Mouse (Mus musculus) ES-Bruce4 (cell line): ENCODE results near the gene Ntng2. TPM values are rescaled to one million over a fixed set of nuclear protein-coding genes. Genes with fewer than 3 reads are reported as not detected.

Experiments used
- H3K27ac ChIP-seq: 2 replicates; pipeline ENCODE4 v1.5.1; 2012; ENCODE audit warnings: low read length, inconsistent platforms; ENCODE audit not compliant: insufficient read depth
- H3K27me3 ChIP-seq: 2 replicates; pipeline ENCODE4 v1.6.1; 2012; ENCODE audit warnings: mild to moderate bottlenecking, low read length, inconsistent platforms; ENCODE audit not compliant: control insufficient read depth, poor library complexity, insufficient read depth, severe bottlenecking
- H3K36me3 ChIP-seq: 2 replicates; pipeline ENCODE4 v1.6.1; 2012; ENCODE audit warnings: inconsistent platforms, mild to moderate bottlenecking, low read length, moderate library complexity; ENCODE audit not compliant: control insufficient read depth, poor library complexity, insufficient read depth, severe bottlenecking
- H3K4me1 ChIP-seq: one replicate; pipeline ENCODE4 v1.8.1; 2011; ENCODE audit warnings: low read length; ENCODE audit not compliant: control insufficient read depth, insufficient read depth
- H3K4me3 ChIP-seq: 2 replicates; pipeline ENCODE4 v1.5.1; 2011; ENCODE audit warnings: low read depth, mild to moderate bottlenecking, low read length
- H3K9ac ChIP-seq: 2 replicates; pipeline ENCODE4 v1.6.1; 2012; ENCODE audit warnings: low read depth, mild to moderate bottlenecking, inconsistent platforms; ENCODE audit not compliant: poor library complexity, severe bottlenecking
- H3K9me3 ChIP-seq: replicated peaks from 2 replicates; pipeline ENCODE4 v1.6.1; 2012; ENCODE audit warnings: mild to moderate bottlenecking, low read length, inconsistent platforms; ENCODE audit not compliant: control insufficient read depth, poor library complexity, insufficient read depth, severe bottlenecking
- CTCF ChIP-seq: IDR thresholded peaks from one replicate; pipeline ENCODE4 v1.8.1; 2011; ENCODE audit warnings: low read depth, low read length
- EP300 ChIP-seq: IDR thresholded peaks from 2 replicates; pipeline ENCODE4 v1.6.1; 2011; ENCODE audit warnings: low read depth, low read length; ENCODE audit not compliant: insufficient read depth
- POLR2A ChIP-seq: IDR thresholded peaks from one replicate; pipeline ENCODE4 v1.8.1; 2011; ENCODE audit warnings: low read length; ENCODE audit not compliant: insufficient read depth
- polyA plus RNA-seq: library from polyadenylated mRNA; stranded (reverse); fragments of >200 nt; gene quantifications from 2 replicates; pipeline ENCODE4 v1.2.4, GENCODE M21; 2011; ENCODE audit warnings: low read depth; ENCODE audit not compliant: missing spikeins, insufficient read depth, insufficient read length

The Ntng2 gene
- polyA plus RNA-seq, 1 experiment = 0.30 TPM

- Histone ChIP-seq H3K4me1 (no peaks in the 10 kb centered on the region), H3K4me3 (no peak overlapping the region), H3K27me3 (no peaks in the 10 kb centered on the region), H3K9ac (no peak overlapping the region), H3K36me3 (no peaks in the 10 kb centered on the region), H3K9me3 (no peaks in the 10 kb centered on the region), H3K27ac (no peak overlapping the region)
- TF ChIP-seq POLR2A (no peak), EP300 (no peak), CTCF (no peak)
Observed at GRCm38 (mm10) chr2:29217897-29218296, 34.9 kb downstream of the Ntng2 start.

GRCm38 (mm10) chr2:29217042-29217441 is 35.8 kb downstream of the Ntng2 start:
- Histone ChIP-seq H3K4me1 (no peaks in the 10 kb centered on the region), H3K4me3 (no peak overlapping the region), H3K9me3 (no peaks in the 10 kb centered on the region), H3K36me3 (no peaks in the 10 kb centered on the region), H3K9ac (no peak overlapping the region), H3K27ac (no peak overlapping the region), H3K27me3 (no peaks in the 10 kb centered on the region)
- TF ChIP-seq CTCF = no peak
- TF ChIP-seq EP300 = no peak
- TF ChIP-seq POLR2A = no peak

GRCm38 (mm10) chr2:29216286-29217012 is 36.4 kb downstream of the Ntng2 start:
- Histone ChIP-seq H3K27me3 (no peaks in the 10 kb centered on the region), H3K9me3 (no peaks in the 10 kb centered on the region), H3K36me3 (no peaks in the 10 kb centered on the region), H3K4me1 (no peaks in the 10 kb centered on the region), H3K9ac (no peak overlapping the region), H3K27ac (no peak overlapping the region), H3K4me3 (no peak overlapping the region)
- TF ChIP-seq EP300 (no peak), CTCF (peak; percentile 71)

- no peaks in the 10 kb centered on the region for H3K4me1 ChIP-seq
- no peaks in the 10 kb centered on the region for H3K36me3 ChIP-seq
- H3K9ac ChIP-seq = no peak overlapping the region
- H3K27me3 ChIP-seq = no peaks in the 10 kb centered on the region
- no peaks in the 10 kb centered on the region for H3K9me3 ChIP-seq
- TF ChIP-seq EP300 = no peak
- no peak for TF ChIP-seq POLR2A
- TF ChIP-seq CTCF = no peak
- no peak overlapping the region for H3K4me3 ChIP-seq
- no peak overlapping the region for H3K27ac ChIP-seq
Observed at GRCm38 (mm10) chr2:29206156-29206555, 46.6 kb downstream of the Ntng2 start.

- no peaks in the 10 kb centered on the region for H3K4me1 ChIP-seq
- no peak for TF ChIP-seq CTCF
- no peak for TF ChIP-seq EP300
- no peak for TF ChIP-seq POLR2A
- no peaks in the 10 kb centered on the region for H3K27me3 ChIP-seq
- H3K4me3 ChIP-seq = no peak overlapping the region
- H3K9me3 ChIP-seq = no peaks in the 10 kb centered on the region
- no peak overlapping the region for H3K9ac ChIP-seq
- no peak overlapping the region for H3K27ac ChIP-seq
- H3K36me3 ChIP-seq = no peaks in the 10 kb centered on the region
Observed at GRCm38 (mm10) chr2:29201223-29201955, 51.4 kb downstream of the Ntng2 start.

GRCm38 (mm10) chr2:29199909-29200308 is 52.9 kb downstream of the Ntng2 start:
- Histone ChIP-seq H3K36me3 (no peaks in the 10 kb centered on the region), H3K9me3 (no peaks in the 10 kb centered on the region), H3K4me1 (no peaks in the 10 kb centered on the region), H3K27ac (no peak overlapping the region), H3K4me3 (no peak overlapping the region), H3K9ac (no peak overlapping the region), H3K27me3 (no peaks in the 10 kb centered on the region)
- no peak for TF ChIP-seq POLR2A
- peak; percentile 56 for TF ChIP-seq CTCF
- no peak for TF ChIP-seq EP300
